Mouse (Mus musculus) C2C12 (cell line): ENCODE measurements around the gene Rpa2.
"Not testable (repeated sequence)": the region's sequence is repeated elsewhere in the genome, so short reads cannot be mapped to it uniquely, and the experiment has no call there.

Experiments
- CEBPB ChIP-seq: IDR thresholded peaks from one replicate; pipeline ENCODE4 v1.6.1; 2011; ENCODE audit warnings: low read depth, mild to moderate bottlenecking, control low read depth, moderate library complexity
- CTCF ChIP-seq: IDR thresholded peaks from one replicate; pipeline ENCODE4 v1.5.1; 2011; ENCODE audit not compliant: control insufficient read depth, insufficient read depth, insufficient read length
- MYOD1 ChIP-seq: IDR thresholded peaks from one replicate; pipeline ENCODE4 v1.6.1; 2011; ENCODE audit warnings: low read depth; ENCODE audit not compliant: control insufficient read depth, insufficient read length

GRCm38 (mm10) chr4:132798666-132799065, 30.5 kb downstream of the Rpa2 start:
- TF ChIP-seq CEBPB, CTCF, MYOD1: not testable (repeated sequence)
